Mouse (Mus musculus) liver, adult 2 months (tissue): Measurements from ENCODE around the gene Cdk6.

ENCODE experiments used
- CTCF ChIP-seq: fragments of 200-500 bp; IDR thresholded peaks from 2 replicates; pipeline ENCODE4 v1.5.1; 2011; ENCODE audit warnings: low read depth, low read length, control low read depth
- POLR2A ChIP-seq: fragments of 200-500 bp; IDR thresholded peaks from 2 replicates; pipeline ENCODE4 v1.6.1; 2011; ENCODE audit warnings: low read length, control low read depth; ENCODE audit not compliant: insufficient read depth; ENCODE audit errors: extremely low read depth

DNA sequence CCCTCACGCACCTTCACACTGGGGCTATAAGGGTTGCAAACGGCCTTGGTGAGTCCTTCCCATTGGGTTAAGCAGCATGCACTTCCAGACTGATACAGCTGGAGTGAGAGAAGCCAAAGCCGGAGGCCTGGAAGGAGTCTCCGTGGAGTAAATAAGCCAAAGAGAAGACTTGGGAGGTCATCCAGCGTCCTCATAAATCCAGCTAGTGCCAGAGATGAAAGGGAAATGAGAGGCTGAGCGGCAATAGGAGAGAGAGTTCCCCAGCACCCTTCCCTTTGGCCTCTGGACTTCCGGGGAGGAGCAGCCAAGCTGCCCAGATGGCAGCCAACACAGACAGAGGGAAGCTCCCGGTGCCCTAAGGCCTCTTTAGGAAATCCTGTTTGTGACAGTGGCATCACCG, 149.8 kb downstream of the Cdk6 start:
- no peak for TF ChIP-seq POLR2A
- no peak for TF ChIP-seq CTCF
